Mouse (Mus musculus) embryo, embryonic 11 days (tissue): ENCODE measurements at regions not wholly inside any gene's neighbourhood (a gene's known extent, or its start where the extent isn't known, plus 50 kb on each side); places are given as distances from the start of the nearest gene placed in this dataset.

Experiments
- DNase-seq: peaks from one replicate; pipeline ENCODE4 v3.0.0-alpha.2; 2015

GRCm38 (mm10) chr3:128413481-128413880, 517.4 kb upstream of the Fam241a start:
- no peak for DNase-seq

- peak; percentile 23 for DNase-seq
Observed at GRCm38 (mm10) chr3:128412157-128412556, 516.0 kb upstream of the Fam241a start.

GRCm38 (mm10) chr3:128394805-128395204, 498.7 kb upstream of the Fam241a start:
- no peak for DNase-seq

- DNase-seq, result no peak
Observed at GRCm38 (mm10) chr3:128380579-128380978, 484.5 kb upstream of the Fam241a start.

GRCm38 (mm10) chr3:128369521-128370127, 473.5 kb upstream of the Fam241a start:
- DNase-seq, result peak; percentile 7

GRCm38 (mm10) chr3:128362310-128362709, 466.2 kb upstream of the Fam241a start:
- DNase-seq, result no peak

GRCm38 (mm10) chr3:128349123-128349522, 453.0 kb upstream of the Fam241a start:
- peak; percentile 81 for DNase-seq

- peak; percentile 22 for DNase-seq
Observed at GRCm38 (mm10) chr3:128347782-128348574, 451.9 kb upstream of the Fam241a start.

- no peak for DNase-seq
Observed at GRCm38 (mm10) chr3:128337508-128337907, 441.4 kb upstream of the Fam241a start.

- peak; percentile 91 for DNase-seq
Observed at GRCm38 (mm10) chr3:128337031-128337430, 440.9 kb upstream of the Fam241a start.

GRCm38 (mm10) chr3:128327677-128328076, 431.6 kb upstream of the Fam241a start:
- DNase-seq, result no peak

- no peak for DNase-seq
Observed at GRCm38 (mm10) chr3:128301312-128301711, 405.2 kb upstream of the Fam241a start.

GRCm38 (mm10) chr3:128298110-128298509, 402.0 kb upstream of the Fam241a start:
- DNase-seq, result no peak

- no peak for DNase-seq
Observed at GRCm38 (mm10) chr3:128287846-128288245, 391.7 kb upstream of the Fam241a start.

- DNase-seq, result no peak
Observed at GRCm38 (mm10) chr3:128285214-128285613, 389.1 kb upstream of the Fam241a start.

GRCm38 (mm10) chr3:128280626-128281025, 384.5 kb upstream of the Fam241a start:
- DNase-seq, result no peak

- no peak for DNase-seq
Observed at GRCm38 (mm10) chr3:128270576-128270975, 374.5 kb upstream of the Fam241a start.

- DNase-seq, result no peak
Observed at GRCm38 (mm10) chr3:128261208-128261607, 365.1 kb upstream of the Fam241a start.

- DNase-seq, result no peak
Observed at GRCm38 (mm10) chr3:128247816-128248215, 351.7 kb upstream of the Fam241a start.

- no peak for DNase-seq
Observed at GRCm38 (mm10) chr3:128239813-128240421, 343.8 kb upstream of the Fam241a start.

- DNase-seq, result no peak
Observed at GRCm38 (mm10) chr3:128230390-128230789, 334.3 kb upstream of the Fam241a start.

- DNase-seq, result no peak
Observed at GRCm38 (mm10) chr3:128226930-128227585, 330.9 kb upstream of the Fam241a start.

GRCm38 (mm10) chr3:128226503-128226902, 330.4 kb upstream of the Fam241a start:
- DNase-seq, result no peak
